ENCODE assay signal across 31 mouse cellular contexts in genomic region chr16:87254736-87255135, GRCm38 (mm10).
"Had no signal": no experiment of that assay in that cellular context is flagged by ENCODE, and none has a peak within 500 bp of the region (broad histone marks: within the 10 kb centered on the region; RNA-seq: fewer than 3 reads in every experiment).

No protein-coding gene starts in this region.

- ATAC-seq: liver, embryonic 12.5 days; lung, postnatal 0 days; midbrain, embryonic 13.5 days; midbrain, embryonic 15.5 days; midbrain, embryonic 16.5 days had no signal

- H3K27ac ChIP-seq: limb, embryonic 10.5 days; limb, embryonic 12.5 days; limb, embryonic 13.5 days; limb, embryonic 15.5 days; liver, embryonic 12.5 days; liver, embryonic 13.5 days; liver, embryonic 14.5 days; liver, embryonic 15.5 days; lung, embryonic 15.5 days; macrophage; midbrain, embryonic 10.5 days; midbrain, embryonic 12.5 days; midbrain, embryonic 13.5 days; midbrain, embryonic 15.5 days; neural tube, embryonic 12.5 days had no signal

- H3K9ac ChIP-seq: limb, embryonic 12.5 days; limb, embryonic 13.5 days; limb, embryonic 15.5 days; liver, embryonic 12.5 days; liver, embryonic 13.5 days; liver, embryonic 14.5 days; liver, embryonic 15.5 days; lung, embryonic 14.5 days; lung, embryonic 15.5 days; midbrain, embryonic 12.5 days; midbrain, embryonic 13.5 days; midbrain, embryonic 15.5 days; neural tube, embryonic 12.5 days had no signal

- H3K9me3 ChIP-seq: limb, embryonic 10.5 days; limb, embryonic 12.5 days; limb, embryonic 13.5 days; limb, embryonic 15.5 days; liver, embryonic 12.5 days; liver, embryonic 13.5 days; liver, embryonic 15.5 days; lung, embryonic 15.5 days; megakaryocyte, embryonic 14.5 days; midbrain, embryonic 10.5 days; midbrain, embryonic 12.5 days; midbrain, embryonic 13.5 days; midbrain, embryonic 15.5 days; neural tube, embryonic 12.5 days had no signal

- H3K4me3 ChIP-seq: limb, embryonic 10.5 days; limb, embryonic 12.5 days; limb, embryonic 13.5 days; limb, embryonic 15.5 days; liver, embryonic 12.5 days; liver, embryonic 13.5 days; liver, embryonic 15.5 days; lung, embryonic 15.5 days; megakaryocyte, embryonic 14.5 days; midbrain, embryonic 10.5 days; midbrain, embryonic 12.5 days; midbrain, embryonic 13.5 days; midbrain, embryonic 15.5 days; myocyte; neural tube, embryonic 12.5 days had no signal

- H3K4me2 ChIP-seq: limb, embryonic 12.5 days; limb, embryonic 13.5 days; limb, embryonic 15.5 days; liver, embryonic 11.5 days; liver, embryonic 12.5 days; liver, embryonic 13.5 days; liver, embryonic 15.5 days; lung, embryonic 14.5 days; lung, embryonic 15.5 days; midbrain, embryonic 11.5 days; midbrain, embryonic 12.5 days; midbrain, embryonic 13.5 days; midbrain, embryonic 15.5 days; neural tube, embryonic 12.5 days had no signal

- DNase-seq: left cerebral cortex, postnatal 4 days; liver; liver, embryonic 13.5 days; lung, adult 18-20 months; lung, adult 2 months; lung, embryonic 14.5 days; lung, postnatal 10 days; lung, postnatal 14 days; lung, postnatal 36 days; lung, postnatal 4 days; midbrain, embryonic 14.5 days had no signal

- H3K27me3 ChIP-seq: limb, embryonic 12.5 days; limb, embryonic 13.5 days; limb, embryonic 15.5 days; liver, embryonic 12.5 days; liver, embryonic 13.5 days; liver, embryonic 15.5 days; lung, embryonic 15.5 days; megakaryocyte, embryonic 14.5 days; midbrain, embryonic 12.5 days; midbrain, embryonic 13.5 days; midbrain, embryonic 15.5 days; neural tube, embryonic 12.5 days had no signal

- H3K36me3 ChIP-seq: limb, embryonic 10.5 days; limb, embryonic 12.5 days; limb, embryonic 13.5 days; limb, embryonic 15.5 days; liver, embryonic 12.5 days; liver, embryonic 13.5 days; liver, embryonic 15.5 days; lung, embryonic 15.5 days; midbrain, embryonic 10.5 days; midbrain, embryonic 12.5 days; midbrain, embryonic 13.5 days; midbrain, embryonic 15.5 days; neural tube, embryonic 12.5 days had no signal

- H3K4me1 ChIP-seq: limb, embryonic 15.5 days; liver, embryonic 12.5 days; liver, embryonic 13.5 days; liver, embryonic 15.5 days; megakaryocyte, embryonic 14.5 days; midbrain, embryonic 10.5 days; midbrain, embryonic 12.5 days; midbrain, embryonic 13.5 days; midbrain, embryonic 15.5 days; neural tube, embryonic 12.5 days had no signal
